Mouse (Mus musculus): ENCODE measurements around the gene Uhrf1. TPM values are rescaled to one million over a fixed set of nuclear protein-coding genes. Genes with fewer than 3 reads are reported as not detected.
A peak's percentile ranks its signal among the peaks of the same experiment; 100 is the strongest.

Gene Uhrf1
- polyA plus RNA-seq, 2 experiments = 76.0 to 86.2 TPM

DNA sequence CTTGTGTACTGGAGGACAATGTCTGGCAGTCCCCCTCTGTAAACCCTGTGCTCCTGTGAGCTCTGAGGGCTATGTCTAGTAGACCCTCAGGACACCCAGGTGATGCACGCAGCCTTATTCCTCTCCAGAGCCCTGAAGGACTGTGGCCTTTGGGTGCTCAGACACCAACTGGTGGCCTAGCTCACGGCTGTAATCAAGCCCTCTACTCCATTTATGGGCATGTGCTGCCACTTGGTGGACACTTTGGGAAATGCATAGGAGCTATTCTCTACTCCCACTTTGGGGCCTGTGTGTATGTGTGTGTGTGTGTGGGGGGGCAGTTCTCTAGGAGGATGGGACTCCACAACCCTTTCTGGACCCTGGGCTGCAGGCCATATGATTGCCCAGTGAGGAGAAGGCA lies 47.6 kb downstream of the Uhrf1 start:
- peaks cover 15 to 19% of the 10 kb centered on the region in 2 experiments for H3K4me1 ChIP-seq (replicated peaks; ENCODE audit: control insufficient read depth in 2 of 2, insufficient read depth in 2 of 2, low read length in 1 of 2)
- no peak overlapping the region for H3K4me3 ChIP-seq (ENCODE audit: insufficient read depth in 1 of 2, low read depth in 2 of 2, low read length in 2 of 2)
- H3K4me2 ChIP-seq (ENCODE audit: low read depth) = no peak overlapping the region
- H3K27ac ChIP-seq = no peak overlapping the region
- 11% methylated on average over 2 of the region's 2 CpGs for WGBS (ENCODE audit: insufficient replicate concordance)
- H3K9ac ChIP-seq (replicated peaks) = no peak overlapping the region
- no peaks in the 10 kb centered on the region for H3K36me3 ChIP-seq (replicated peaks; ENCODE audit: control insufficient read depth, insufficient read depth, low read depth)
- peak; percentile 94 for TF ChIP-seq CTCF (IDR thresholded peaks at IDR 0.05; ENCODE audit: low read depth)
- TF ChIP-seq EP300 (IDR thresholded peaks at IDR 0.05; ENCODE audit: low read depth) = no peak
- no peaks in the 10 kb centered on the region for H3K27me3 ChIP-seq (ENCODE audit: control insufficient read depth, insufficient read depth, low read length)
- H3K9me3 ChIP-seq (ENCODE audit: control insufficient read depth, low read length) = no peaks in the 10 kb centered on the region
- peak; percentile 36 for ATAC-seq (ENCODE audit: insufficient read depth)
- DNase-seq (ENCODE audit: low read depth in 3 of 3, low spot score in 3 of 3) = peak; percentile 47 to 56 (median 47)

DNA sequence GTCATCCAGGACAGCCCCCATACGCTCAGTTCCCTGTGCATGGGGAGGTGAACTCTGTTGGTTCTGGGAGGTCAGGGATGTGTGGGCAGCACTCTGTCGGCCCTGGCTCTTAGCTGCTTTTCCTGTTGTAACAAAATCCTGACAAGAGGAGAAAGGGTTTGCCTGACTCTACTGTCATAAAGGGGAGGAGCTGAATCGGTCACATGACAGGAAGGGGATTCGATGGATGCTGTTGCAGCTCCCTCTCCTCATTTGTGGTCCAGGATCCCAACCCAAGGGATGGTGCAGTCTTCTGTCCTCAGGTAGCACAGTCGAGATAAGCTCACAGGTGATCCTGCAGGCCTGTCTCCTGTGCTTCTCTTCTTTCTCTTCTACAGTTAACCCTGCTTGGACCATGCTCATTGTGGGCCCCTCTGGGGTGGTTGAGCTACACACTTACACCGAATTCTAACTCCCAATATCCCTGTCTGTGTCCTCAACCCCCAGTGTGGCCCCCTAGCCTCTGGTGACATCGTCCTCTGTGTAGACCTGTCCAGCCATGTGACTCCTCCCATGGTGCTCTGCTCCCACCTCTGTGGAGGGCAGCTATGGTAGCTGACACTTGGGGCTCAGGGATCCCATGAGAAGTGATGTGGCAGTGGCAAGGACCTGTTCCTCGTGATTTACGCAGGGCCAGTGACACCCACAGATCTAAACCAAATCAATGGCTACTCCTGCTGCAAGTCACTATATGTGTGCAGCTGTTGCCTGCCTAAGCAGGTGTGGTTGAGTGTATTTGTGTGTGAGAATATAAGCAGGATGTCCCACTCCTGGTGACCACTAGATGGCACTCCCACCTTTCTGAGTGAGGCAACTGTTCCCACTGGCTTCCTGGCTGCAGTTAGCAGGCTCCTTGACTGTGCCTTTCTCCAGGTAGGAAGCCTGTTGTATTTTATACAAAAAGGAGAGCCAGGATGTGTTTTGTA lies 54.1 kb downstream of the Uhrf1 start:
- no peaks in the 10 kb centered on the region for H3K9me3 ChIP-seq (ENCODE audit: control insufficient read depth, low read length)
- H3K27me3 ChIP-seq (ENCODE audit: control insufficient read depth, insufficient read depth, low read length) = no peaks in the 10 kb centered on the region
- peak; percentile 34 to 53 (median 40) for DNase-seq (ENCODE audit: low read depth in 3 of 3, low spot score in 3 of 3)
- ATAC-seq (ENCODE audit: insufficient read depth) = 0 out of 2 replicates have a peak, but pooled peaks have one; percentile 38
- no peak overlapping the region for H3K27ac ChIP-seq
- no peak overlapping the region for H3K9ac ChIP-seq (replicated peaks)
- 46% methylated on average over 9 of the region's 9 CpGs for WGBS (ENCODE audit: insufficient replicate concordance)
- no peaks in the 10 kb centered on the region for H3K36me3 ChIP-seq (replicated peaks; ENCODE audit: control insufficient read depth, insufficient read depth, low read depth)
- no peak overlapping the region for H3K4me3 ChIP-seq (ENCODE audit: insufficient read depth in 1 of 2, low read depth in 2 of 2, low read length in 2 of 2)
- TF ChIP-seq CTCF (IDR thresholded peaks at IDR 0.05; ENCODE audit: low read depth) = peak; percentile 95
- TF ChIP-seq EP300 (IDR thresholded peaks at IDR 0.05; ENCODE audit: low read depth) = no peak
- H3K4me2 ChIP-seq (ENCODE audit: low read depth) = no peak overlapping the region
- H3K4me1 ChIP-seq (replicated peaks; ENCODE audit: control insufficient read depth in 2 of 2, insufficient read depth in 2 of 2, low read length in 1 of 2) = no peaks in the 10 kb centered on the region

DNA sequence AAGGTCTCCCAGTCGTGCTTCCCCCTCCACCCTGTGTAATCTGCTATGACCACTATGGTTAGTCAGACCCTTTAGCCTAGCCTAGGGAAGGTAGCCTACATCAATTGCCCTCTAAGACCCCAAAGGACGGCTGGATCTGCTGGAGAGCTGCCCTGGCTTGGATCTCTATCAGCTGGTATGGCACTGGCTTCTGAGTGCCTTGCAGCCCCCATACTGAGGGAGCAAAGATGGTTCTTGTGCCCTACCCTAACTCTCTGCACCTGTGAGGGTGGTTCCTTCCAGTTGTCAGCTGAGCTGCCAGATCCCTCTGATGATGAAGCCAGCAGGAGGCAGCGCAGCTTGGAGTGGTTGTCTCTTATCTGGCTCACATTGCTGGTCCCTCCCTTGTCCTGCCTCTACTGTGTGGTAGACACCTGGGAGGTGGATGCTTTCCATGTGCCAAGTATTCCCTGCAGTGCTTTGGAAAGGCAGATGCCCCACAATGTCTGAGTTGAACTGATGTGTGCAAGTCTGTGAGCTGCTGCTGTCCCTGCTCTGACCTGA lies 56.1 kb downstream of the Uhrf1 start:
- TF ChIP-seq EP300 (IDR thresholded peaks at IDR 0.05; ENCODE audit: low read depth) = no peak
- peak; percentile 25; the same call in 1 of the 2 replicates for TF ChIP-seq CTCF (IDR thresholded peaks at IDR 0.05; ENCODE audit: low read depth)
- no peak overlapping the region for H3K27ac ChIP-seq
- 54% methylated on average over 3 of the region's 3 CpGs for WGBS (ENCODE audit: insufficient replicate concordance)
- H3K9me3 ChIP-seq (ENCODE audit: control insufficient read depth, low read length) = no peaks in the 10 kb centered on the region
- H3K4me2 ChIP-seq (ENCODE audit: low read depth) = no peak overlapping the region
- no peak overlapping the region for H3K9ac ChIP-seq (replicated peaks)
- no peaks in the 10 kb centered on the region for H3K4me1 ChIP-seq (replicated peaks; ENCODE audit: control insufficient read depth in 2 of 2, insufficient read depth in 2 of 2, low read length in 1 of 2)
- ATAC-seq (ENCODE audit: insufficient read depth) (no peak), DNase-seq (ENCODE audit: low read depth in 3 of 3, low spot score in 3 of 3) (no peak)
- no peak overlapping the region for H3K4me3 ChIP-seq (ENCODE audit: insufficient read depth in 1 of 2, low read depth in 2 of 2, low read length in 2 of 2)
- no peaks in the 10 kb centered on the region for H3K36me3 ChIP-seq (replicated peaks; ENCODE audit: control insufficient read depth, insufficient read depth, low read depth)
- no peaks in the 10 kb centered on the region for H3K27me3 ChIP-seq (ENCODE audit: control insufficient read depth, insufficient read depth, low read length)

DNA sequence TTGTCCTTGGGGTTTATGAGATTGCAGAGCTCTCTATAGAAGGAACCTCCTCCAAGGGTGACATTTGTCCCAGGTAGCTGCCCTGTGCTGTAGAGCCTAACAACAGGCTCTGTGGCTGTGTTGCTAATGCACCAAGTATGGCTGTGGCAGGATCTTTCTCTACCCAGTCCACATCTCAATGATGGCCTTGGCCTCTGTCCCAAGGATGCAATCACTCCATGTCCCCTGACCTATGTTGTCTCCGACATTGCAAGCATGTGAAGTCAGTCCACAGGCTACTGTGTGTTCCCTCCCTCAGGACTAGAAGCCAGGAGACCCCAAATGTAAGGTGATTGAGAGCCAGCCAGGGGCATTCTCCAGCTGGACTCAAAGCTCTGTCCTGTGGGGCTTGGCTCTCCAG lies 56.7 kb downstream of the Uhrf1 start:
- TF ChIP-seq CTCF (IDR thresholded peaks at IDR 0.05; ENCODE audit: low read depth) (no peak), EP300 (IDR thresholded peaks at IDR 0.05; ENCODE audit: low read depth) (no peak)
- Histone ChIP-seq H3K4me2 (ENCODE audit: low read depth) (no peak overlapping the region), H3K27ac (no peak overlapping the region), H3K27me3 (ENCODE audit: control insufficient read depth, insufficient read depth, low read length) (no peaks in the 10 kb centered on the region), H3K9ac (replicated peaks) (no peak overlapping the region), H3K4me1 (replicated peaks; ENCODE audit: control insufficient read depth in 2 of 2, insufficient read depth in 2 of 2, low read length in 1 of 2) (no peaks in the 10 kb centered on the region), H3K4me3 (ENCODE audit: insufficient read depth in 1 of 2, low read depth in 2 of 2, low read length in 2 of 2) (no peak overlapping the region), H3K9me3 (ENCODE audit: control insufficient read depth, low read length) (no peaks in the 10 kb centered on the region), H3K36me3 (replicated peaks; ENCODE audit: control insufficient read depth, insufficient read depth, low read depth) (no peaks in the 10 kb centered on the region)
- 69% methylated on average over 1 of the region's 1 CpGs for WGBS (ENCODE audit: insufficient replicate concordance)
- no peak for DNase-seq (ENCODE audit: low read depth in 3 of 3, low spot score in 3 of 3)
- ATAC-seq (ENCODE audit: insufficient read depth) = no peak

DNA sequence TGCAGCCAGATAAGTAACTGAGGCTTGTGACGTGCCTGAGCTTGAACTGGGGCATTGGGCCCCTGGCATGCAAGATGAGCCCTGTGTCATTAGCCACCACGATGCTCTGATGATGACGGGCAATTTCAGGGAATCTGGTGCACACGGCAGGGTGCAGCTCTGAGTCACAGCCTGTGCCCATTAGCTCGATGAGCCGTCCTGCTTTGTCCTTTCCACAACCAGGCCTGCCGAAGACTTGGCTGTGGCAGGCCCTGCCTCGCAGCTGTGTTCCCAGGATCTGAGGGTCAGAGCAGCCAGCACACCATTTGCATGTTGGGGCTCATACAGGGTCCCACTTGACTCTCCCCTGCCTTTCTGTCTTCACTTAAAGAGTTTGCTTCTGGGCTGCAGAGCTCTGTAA lies 57.3 kb downstream of the Uhrf1 start:
- ATAC-seq (ENCODE audit: insufficient read depth) = no peak
- Histone ChIP-seq H3K4me1 (replicated peaks; ENCODE audit: control insufficient read depth in 2 of 2, insufficient read depth in 2 of 2, low read length in 1 of 2) (no peaks in the 10 kb centered on the region), H3K9ac (replicated peaks) (no peak overlapping the region), H3K4me3 (ENCODE audit: insufficient read depth in 1 of 2, low read depth in 2 of 2, low read length in 2 of 2) (no peak overlapping the region), H3K9me3 (ENCODE audit: control insufficient read depth, low read length) (no peaks in the 10 kb centered on the region), H3K27ac (no peak overlapping the region), H3K27me3 (ENCODE audit: control insufficient read depth, insufficient read depth, low read length) (no peaks in the 10 kb centered on the region), H3K4me2 (ENCODE audit: low read depth) (no peak overlapping the region), H3K36me3 (replicated peaks; ENCODE audit: control insufficient read depth, insufficient read depth, low read depth) (no peaks in the 10 kb centered on the region)
- TF ChIP-seq CTCF (IDR thresholded peaks at IDR 0.05; ENCODE audit: low read depth) = no peak
- no peak for TF ChIP-seq EP300 (IDR thresholded peaks at IDR 0.05; ENCODE audit: low read depth)
- DNase-seq (ENCODE audit: low read depth in 3 of 3, low spot score in 3 of 3) = no peak
- 76% methylated on average over 8 of the region's 8 CpGs for WGBS (ENCODE audit: insufficient replicate concordance)

Data from liver, embryonic 14.5 days (tissue).